9 mouse cellular contexts compared by ENCODE assay signal in the genomic region with DNA sequence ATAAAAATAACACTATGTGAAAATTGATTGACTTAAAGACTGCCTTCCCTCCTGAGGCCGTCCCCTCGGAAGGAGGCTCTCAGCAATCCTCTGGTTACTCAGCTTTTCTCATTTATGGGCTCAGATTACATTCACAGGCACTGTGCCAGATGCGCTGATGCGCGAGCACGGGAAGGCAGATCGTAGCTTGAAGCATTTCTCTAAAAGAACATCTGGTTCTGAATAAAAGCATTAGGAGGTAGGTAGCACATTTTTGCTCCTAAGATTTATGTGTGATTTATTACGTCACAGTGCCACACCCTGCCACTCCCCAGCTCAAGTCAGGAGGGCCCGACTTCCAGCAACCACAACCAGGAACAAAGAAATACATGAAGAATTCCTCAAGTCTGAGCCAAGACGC. TPM values are rescaled to one million over a fixed set of nuclear protein-coding genes. Genes with fewer than 3 reads are reported as not detected.
DNase-seq lines count a peak whose midpoint lies in the region; ATAC-seq and TF ChIP-seq lines count a peak whose summit lies in the region.
"Had no signal": no experiment of that assay in that cellular context is flagged by ENCODE, and none has a peak within 500 bp of the region (broad histone marks: within the 10 kb centered on the region; RNA-seq: fewer than 3 reads in every experiment).

No protein-coding gene starts in this region.

- H3K27ac ChIP-seq in forebrain, postnatal 0 days (ENCODE audit: low read depth, low read length), result peak overlapping the region; percentile 45; the same call in 1 of the 2 replicates
- H3K27ac ChIP-seq in intestine, embryonic 16.5 days (ENCODE audit: low read length), result no peak overlapping the region
- H3K27ac ChIP-seq: liver, embryonic 15.5 days had no signal

- no peak for TF ChIP-seq CTCF in forebrain, postnatal 0 days (IDR thresholded peaks at IDR 0.05; ENCODE audit: low read depth)

- 19% methylated on average over 10 of the region's 10 CpGs for WGBS in forebrain, postnatal 0 days
- WGBS in intestine, embryonic 16.5 days, result 39% methylated on average over 10 of the region's 10 CpGs

- peak overlapping the region; percentile 14; the same call in 1 of the 2 replicates for H3K9ac ChIP-seq in forebrain, postnatal 0 days
- no peak overlapping the region for H3K9ac ChIP-seq in intestine, embryonic 16.5 days (ENCODE audit: low read depth, low read length)
- H3K9ac ChIP-seq: liver, embryonic 15.5 days had no signal

- no peaks in the 10 kb centered on the region for H3K36me3 ChIP-seq in forebrain, postnatal 0 days (ENCODE audit: insufficient read depth)
- H3K36me3 ChIP-seq in intestine, embryonic 16.5 days (ENCODE audit: control insufficient read depth, insufficient read depth, low read length), result no peaks in the 10 kb centered on the region
- H3K36me3 ChIP-seq: liver, embryonic 15.5 days had no signal

- DNase-seq in Muller cell, postnatal 12 days (ENCODE audit: inconsistent ontology term), result peak; percentile 11
- DNase-seq in adrenal gland, adult 18-20 months (ENCODE audit: low spot score in 2 of 2), result peak; percentile 20 to 33
- peak; percentile 73 for DNase-seq in forebrain, postnatal 0 days
- peak; percentile 28 to 32 for DNase-seq in lung, adult 18-20 months
- DNase-seq in ovary, postnatal 14 days (ENCODE audit: low spot score), result peak; percentile 55
- no peak for DNase-seq in spleen, adult 18-20 months

- H3K27me3 ChIP-seq in forebrain, postnatal 0 days (ENCODE audit: insufficient read depth, low read length), result no peaks in the 10 kb centered on the region
- H3K27me3 ChIP-seq in intestine, embryonic 16.5 days (replicated peaks; ENCODE audit: control insufficient read depth, insufficient read depth, low read length), result no peaks in the 10 kb centered on the region
- H3K27me3 ChIP-seq: liver, embryonic 15.5 days had no signal

- H3K4me2 ChIP-seq in forebrain, postnatal 0 days (ENCODE audit: low read depth), result peak overlapping the region; percentile 42
- no peak overlapping the region for H3K4me2 ChIP-seq in intestine, embryonic 16.5 days (ENCODE audit: low read depth, low read length)
- H3K4me2 ChIP-seq: liver, embryonic 15.5 days had no signal

- H3K4me1 ChIP-seq in forebrain, postnatal 0 days (ENCODE audit: insufficient read depth), result peaks cover 18% of the 10 kb centered on the region
- no peaks in the 10 kb centered on the region for H3K4me1 ChIP-seq in intestine, embryonic 16.5 days (ENCODE audit: control insufficient read depth, insufficient read depth, low read length)
- H3K4me1 ChIP-seq: liver, embryonic 15.5 days had no signal

- ATAC-seq in forebrain, postnatal 0 days, result no peak
- peak; percentile 67 for ATAC-seq in intestine, embryonic 16.5 days
- no peak for ATAC-seq in activated CD4-positive, CD25-positive, alpha-beta regulatory T cell, adult 4 months

- H3K4me3 ChIP-seq in forebrain, postnatal 0 days (ENCODE audit: low read depth, low read length), result 0 out of 2 replicates have a peak overlapping the region, but pooled peaks have one; percentile 5
- H3K4me3 ChIP-seq in intestine, embryonic 16.5 days (ENCODE audit: low read length), result no peak overlapping the region
- H3K4me3 ChIP-seq: liver, embryonic 15.5 days had no signal

- no peaks in the 10 kb centered on the region for H3K9me3 ChIP-seq in forebrain, postnatal 0 days (ENCODE audit: low read length)
- no peaks in the 10 kb centered on the region for H3K9me3 ChIP-seq in intestine, embryonic 16.5 days (ENCODE audit: control insufficient read depth, low read length)
- H3K9me3 ChIP-seq: liver, embryonic 15.5 days had no signal

RNA-seq across cellular contexts. Expression of a gene that starts 55.5 kb away (rescaled TPM):
- total RNA-seq in adrenal gland, adult 18-20 months (2021), result 1 to 10 TPM in 1 of 2 experiments, under 1 TPM in 1; 0.93 to 1.1 TPM
- 2.0 and 4.6 TPM in 2 replicates for total RNA-seq in forebrain, postnatal 0 days (2014; rRNA removed)
- 0.73 and 1.8 TPM in 2 replicates for polyA plus RNA-seq in forebrain, postnatal 0 days (2015; fragmentation: Nextera tagmentation; extraction: Ambion mirVana)
- 13.0 and 16.0 TPM in 2 replicates for polyA plus RNA-seq in intestine, embryonic 16.5 days (2015; fragmentation: Nextera tagmentation; extraction: Ambion mirVana)
- under 1 TPM; 0.11 to 0.20 TPM for polyA plus RNA-seq in activated CD4-positive, CD25-positive, alpha-beta regulatory T cell, adult 4 months (2017; shearing (Covaris generic))

Comparison
In these comparisons a context has a peak if more than half of its experiments do, and no peak if none do; other contexts are left out.
1. DNase-seq: peak in Muller cell, postnatal 12 days (single experiment), adrenal gland, adult 18-20 months (2 of 2), forebrain, postnatal 0 days (single experiment), lung, adult 18-20 months (2 of 2) and ovary, postnatal 14 days (single experiment); none in spleen, adult 18-20 months (0 of 2).